Mouse (Mus musculus) bone marrow macrophage, adult 2 months (primary cell): Measurements from ENCODE around the gene Aldh9a1. TPM values are rescaled to one million over a fixed set of nuclear protein-coding genes. Genes with fewer than 3 reads are reported as not detected.

ENCODE experiments used
- H3K27ac ChIP-seq: 2 replicates; pipeline ENCODE4 v1.5.1; 2012; ENCODE audit warnings: low read depth, low read length; ENCODE audit not compliant: insufficient read depth
- H3K4me1 ChIP-seq: 2 replicates; pipeline ENCODE4 v1.6.1; 2012; ENCODE audit warnings: low read length; ENCODE audit not compliant: control insufficient read depth, insufficient read depth
- H3K4me3 ChIP-seq: 2 replicates; pipeline ENCODE4 v1.5.1; 2012; ENCODE audit warnings: mild to moderate bottlenecking, low read length, moderate library complexity; ENCODE audit not compliant: insufficient read depth
- CTCF ChIP-seq: IDR thresholded peaks from 2 replicates; pipeline ENCODE4 v1.5.1; 2012; ENCODE audit warnings: low read depth, mild to moderate bottlenecking, low read length, moderate library complexity
- POLR2A ChIP-seq: IDR thresholded peaks from 2 replicates; pipeline ENCODE4 v1.6.1; 2012; ENCODE audit warnings: mild to moderate bottlenecking, low read depth, low read length, borderline replicate concordance
- polyA plus RNA-seq: library from polyadenylated mRNA; stranded (reverse); fragments of >200 nt; gene quantifications from 2 replicates; pipeline ENCODE4 v1.2.4, GENCODE M21; 2012; ENCODE audit not compliant: missing spikeins, insufficient read depth, insufficient read length

Aldh9a1 gene
- polyA plus RNA-seq, 1 experiment, result 94.8 TPM

DNA sequence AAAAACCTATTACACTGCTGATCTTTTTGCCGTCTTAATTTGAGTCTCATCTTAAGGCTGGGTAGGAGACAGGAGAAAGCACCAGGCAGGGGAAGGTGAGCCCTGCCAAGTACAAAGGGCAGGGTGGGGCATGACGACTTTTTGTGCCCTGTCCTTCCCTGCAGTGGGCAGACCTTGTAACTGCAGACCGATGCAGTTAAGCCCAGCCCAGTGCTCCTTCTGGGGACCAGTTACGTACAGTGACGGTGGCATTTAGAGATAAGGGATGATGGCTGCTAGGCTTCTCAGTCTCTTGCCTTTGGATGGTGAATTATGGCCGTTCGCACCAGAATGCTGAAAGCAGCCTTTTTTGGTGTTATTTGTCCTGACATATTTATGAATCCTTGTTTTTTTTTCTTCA, 18.7 kb downstream of the Aldh9a1 start:
- no peak for TF ChIP-seq CTCF
- Histone ChIP-seq H3K27ac (no peak overlapping the region), H3K4me1 (no peaks in the 10 kb centered on the region), H3K4me3 (no peak overlapping the region)

GRCm38 (mm10) chr1:167369905-167370304, 20.1 kb downstream of the Aldh9a1 start:
- Histone ChIP-seq H3K4me1 (no peaks in the 10 kb centered on the region), H3K4me3 (no peak overlapping the region), H3K27ac (no peak overlapping the region)
- TF ChIP-seq POLR2A, result no peak
- peak; percentile 92 for TF ChIP-seq CTCF

- no peaks in the 10 kb centered on the region for H3K4me1 ChIP-seq
- TF ChIP-seq POLR2A, result no peak
- no peak overlapping the region for H3K4me3 ChIP-seq
- no peak overlapping the region for H3K27ac ChIP-seq
These were observed 22.9 kb downstream of the Aldh9a1 start for GRCm38 (mm10) chr1:167372739-167373138.

- Histone ChIP-seq H3K4me3 (no peak overlapping the region), H3K27ac (no peak overlapping the region), H3K4me1 (no peaks in the 10 kb centered on the region)
- TF ChIP-seq POLR2A (no peak), CTCF (no peak)
These were observed 24.4 kb downstream of the Aldh9a1 start for GRCm38 (mm10) chr1:167374003-167374784.

- TF ChIP-seq POLR2A, result no peak
- no peak for TF ChIP-seq CTCF
- Histone ChIP-seq H3K27ac (no peak overlapping the region), H3K4me1 (no peaks in the 10 kb centered on the region), H3K4me3 (no peak overlapping the region)
These were observed 25.2 kb downstream of the Aldh9a1 start for GRCm38 (mm10) chr1:167374942-167375341.

DNA sequence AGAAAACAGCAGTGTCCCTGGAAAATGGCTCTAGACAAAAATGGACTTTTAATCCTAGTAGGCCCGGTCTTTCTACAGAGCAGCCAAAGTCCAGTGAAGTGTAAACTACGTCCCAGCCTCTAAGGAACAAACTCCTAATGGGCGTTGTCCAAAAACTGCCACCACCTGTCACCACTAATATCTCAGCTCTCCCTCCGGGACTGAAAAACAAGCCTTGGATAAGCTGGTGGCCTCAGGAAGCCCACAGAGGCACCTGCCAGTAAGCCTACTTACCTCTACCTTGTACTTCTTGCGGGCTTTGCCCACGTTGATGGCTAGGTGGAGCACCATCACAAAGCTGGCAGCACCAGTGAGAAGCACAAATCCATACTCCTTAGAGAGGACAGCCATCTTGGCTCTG, 28.2 kb downstream of the Aldh9a1 start:
- no peaks in the 10 kb centered on the region for H3K4me1 ChIP-seq
- no peak for TF ChIP-seq POLR2A
- no peak for TF ChIP-seq CTCF
- no peak overlapping the region for H3K4me3 ChIP-seq
- H3K27ac ChIP-seq, result no peak overlapping the region

- no peaks in the 10 kb centered on the region for H3K4me1 ChIP-seq
- H3K4me3 ChIP-seq, result no peak overlapping the region
- TF ChIP-seq POLR2A (no peak), CTCF (no peak)
- H3K27ac ChIP-seq, result no peak overlapping the region
These were observed 30.0 kb downstream of the Aldh9a1 start for GRCm38 (mm10) chr1:167379751-167380150.

DNA sequence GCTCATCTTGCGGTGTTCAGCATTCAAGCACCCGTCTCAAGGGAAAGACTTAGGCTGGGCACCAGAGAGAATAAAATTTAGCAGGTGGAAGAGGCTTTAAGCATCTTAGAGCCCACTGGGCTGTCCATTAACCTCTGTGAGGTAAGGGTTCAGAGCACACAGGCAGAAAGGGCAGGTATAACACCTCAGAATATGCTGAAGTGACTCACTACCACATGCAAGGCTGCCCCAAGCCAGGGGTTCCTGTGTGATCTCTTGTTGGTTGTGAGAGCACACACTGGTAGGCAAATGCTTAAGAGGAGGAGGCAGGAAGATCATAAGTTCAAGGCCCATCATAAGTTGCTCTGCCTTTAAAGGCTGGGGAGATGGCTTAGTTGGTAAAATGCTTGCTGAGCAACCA, 30.4 kb downstream of the Aldh9a1 start:
- H3K27ac ChIP-seq, result no peak overlapping the region
- H3K4me3 ChIP-seq, result no peak overlapping the region
- TF ChIP-seq POLR2A (no peak), CTCF (no peak)
- H3K4me1 ChIP-seq, result peaks cover 4% of the 10 kb centered on the region

DNA sequence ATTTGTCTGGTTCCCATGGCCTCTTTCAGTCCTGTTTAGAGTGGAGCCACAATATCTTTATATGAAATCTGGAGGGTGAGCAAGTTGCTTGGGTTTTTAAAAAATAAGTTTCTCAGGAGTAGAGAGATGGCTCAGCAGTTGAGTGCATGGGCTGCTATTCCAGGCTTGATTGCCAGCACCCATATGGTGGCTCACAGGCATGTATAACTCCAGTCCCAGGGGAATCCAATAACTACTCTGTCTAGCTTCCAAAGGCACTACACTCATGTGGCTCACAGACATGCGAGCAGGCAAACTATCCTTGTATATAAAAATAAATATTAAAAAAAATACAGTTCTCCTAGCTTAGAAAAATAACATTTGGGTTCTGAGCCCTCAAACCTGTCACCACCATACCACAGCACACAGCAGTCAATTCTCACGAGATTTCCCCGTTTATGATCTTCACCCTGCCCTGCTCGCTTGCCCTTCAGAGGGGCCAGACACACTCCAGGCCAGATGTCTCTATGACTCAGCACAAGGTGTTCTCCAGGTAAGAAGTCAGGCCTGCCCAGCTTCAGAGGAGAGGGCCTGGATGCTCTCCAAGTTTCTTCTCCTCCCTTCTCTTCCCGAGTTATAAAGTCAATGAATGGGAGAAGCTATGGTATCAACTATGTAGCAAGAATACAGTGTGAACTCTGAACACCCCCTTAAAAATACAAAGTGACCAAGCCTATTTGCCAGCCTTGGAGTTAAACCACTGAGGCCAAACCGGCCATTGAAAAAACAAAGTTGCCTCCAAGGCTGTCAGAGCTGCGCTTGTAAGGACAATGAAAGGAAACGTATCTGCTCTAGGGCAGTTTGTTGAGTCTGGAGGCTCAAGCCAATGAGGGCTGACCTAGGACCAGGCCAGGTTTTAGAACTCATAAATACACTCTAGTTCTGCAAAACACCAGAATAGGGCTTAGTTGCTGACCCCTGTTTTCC, 31.5 kb downstream of the Aldh9a1 start:
- Histone ChIP-seq H3K27ac (no peak overlapping the region), H3K4me3 (no peak overlapping the region), H3K4me1 (peaks cover 10% of the 10 kb centered on the region)
- TF ChIP-seq CTCF (no peak), POLR2A (no peak)

DNA sequence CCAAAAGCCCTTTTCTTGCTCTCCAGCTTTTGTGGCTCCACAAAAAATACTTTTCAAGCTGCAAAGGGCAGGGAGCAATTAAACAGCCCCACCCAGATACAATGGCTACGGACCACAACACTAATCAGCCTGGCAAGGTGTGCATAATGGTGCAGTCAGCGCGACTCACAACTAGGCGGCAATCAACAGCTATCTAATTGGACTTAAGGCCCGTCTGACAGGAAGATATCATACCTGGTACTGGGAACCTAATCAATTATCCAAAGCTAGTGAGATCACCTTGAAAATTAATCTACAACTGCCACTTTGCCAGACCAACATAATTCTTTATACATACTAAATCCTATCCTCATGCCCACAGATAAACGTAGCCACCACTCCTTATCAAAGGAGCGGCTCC, 32.5 kb downstream of the Aldh9a1 start:
- peaks cover 12% of the 10 kb centered on the region for H3K4me1 ChIP-seq
- no peak overlapping the region for H3K4me3 ChIP-seq
- no peak overlapping the region for H3K27ac ChIP-seq
- no peak for TF ChIP-seq POLR2A
- no peak for TF ChIP-seq CTCF
